Mouse (Mus musculus) hindbrain, postnatal 0 days (tissue): ENCODE results near the gene Dmap1. TPM values are rescaled to one million over a fixed set of nuclear protein-coding genes. Genes with fewer than 3 reads are reported as not detected.

Experiments
- ATAC-seq: fragments of 200-750 bp; cut with Nextera tagmentation; 2 replicates; pipeline ENCODE4 v1.8.0; 2017; ENCODE audit warnings: mild to moderate bottlenecking, moderate TSS enrichment, moderate library complexity
- DNase-seq: peaks from one replicate; pipeline ENCODE4 v3.0.0-alpha.2; 2015; ENCODE audit warnings: low spot score
- H3K27ac ChIP-seq: fragments of 300-500 bp; sonication (generic); 2 replicates; pipeline ENCODE4 v1.5.1; 2014; ENCODE audit warnings: mild to moderate bottlenecking
- H3K27me3 ChIP-seq: fragments of 300-500 bp; sonication (generic); 2 replicates; pipeline ENCODE4 v1.6.1; 2014; ENCODE audit warnings: low read length, mixed read lengths; ENCODE audit not compliant: insufficient read depth
- H3K36me3 ChIP-seq: fragments of 300-500 bp; sonication (generic); 2 replicates; pipeline ENCODE4 v1.6.1; 2014; ENCODE audit warnings: low read length, mixed read lengths; ENCODE audit not compliant: insufficient read depth
- H3K4me1 ChIP-seq: fragments of 300-500 bp; sonication (generic); 2 replicates; pipeline ENCODE4 v1.6.1; 2014; ENCODE audit warnings: antibody characterized with exemption, low read length, mixed read lengths; ENCODE audit not compliant: insufficient read depth
- H3K4me2 ChIP-seq: fragments of 300-500 bp; sonication (generic); 2 replicates; pipeline ENCODE4 v1.6.1; 2014; ENCODE audit warnings: low read depth, mild to moderate bottlenecking, low read length, moderate library complexity, mixed read lengths
- H3K4me3 ChIP-seq: fragments of 300-500 bp; sonication (generic); 2 replicates; pipeline ENCODE4 v1.5.1; 2014; ENCODE audit warnings: low read length
- H3K9ac ChIP-seq: fragments of 300-500 bp; sonication (generic); replicated peaks from 2 replicates; pipeline ENCODE4 v1.6.1; 2014; ENCODE audit warnings: mild to moderate bottlenecking, low read length, moderate library complexity, mixed read lengths
- H3K9me3 ChIP-seq: fragments of 300-500 bp; sonication (generic); 2 replicates; pipeline ENCODE4 v1.6.1; 2016; ENCODE audit warnings: low read length, mixed read lengths
- CTCF ChIP-seq: IDR thresholded peaks from 2 replicates; pipeline ENCODE4 v1.5.1; 2016; ENCODE audit warnings: antibody characterized with exemption, control low read depth, low read depth
- WGBS: fragments of 180-500 bp; shearing (Covaris S2); extraction: QIAGEN DNeasy Blood & Tissue Kit; methylation state at CpG from one replicate; pipeline ENCODE4 v1.1.7; 2014; 5-methylcytosine and 5-hydroxymethylcytosine counted together
- polyA plus RNA-seq: library from polyadenylated mRNA; unstranded; fragments of >200 nt; fragmentation: Nextera tagmentation; extraction: Ambion mirVana; gene quantifications from 2 replicates; pipeline ENCODE4 v1.2.1, GENCODE M21; 2015
- total RNA-seq: library from RNA; depleted of rRNA; stranded (reverse); fragments of >200 nt; gene quantifications from 2 replicates; pipeline ENCODE4 v1.2.3, GENCODE M21; 2014; rRNA removed

Gene Dmap1
- total and polyA plus RNA-seq, 2 experiments from 2014 or later = 67.5 to 76.5 TPM

- H3K4me3 ChIP-seq = no peak overlapping the region
- 63% methylated on average over 1 of the region's 1 CpGs for WGBS
- H3K9ac ChIP-seq = no peak overlapping the region
- no peak overlapping the region for H3K4me2 ChIP-seq
- DNase-seq = no peak
- no peaks in the 10 kb centered on the region for H3K9me3 ChIP-seq
- H3K27me3 ChIP-seq = no peaks in the 10 kb centered on the region
- no peak for ATAC-seq
- no peaks in the 10 kb centered on the region; the same call in 1 of the 2 replicates for H3K36me3 ChIP-seq
- no peak overlapping the region for H3K27ac ChIP-seq
- TF ChIP-seq CTCF = peak; percentile 30
- H3K4me1 ChIP-seq = no peaks in the 10 kb centered on the region
Measured at GRCm38 (mm10) chr4:117628464-117628863, 53.6 kb downstream of the Dmap1 start.

Other genes with a start within 250 kb of the Dmap1 start
- gene Rnf220, start 185.2 kb downstream of the Dmap1 start, total RNA-seq = 119 and 156 TPM in 2 replicates
- gene Rnf220, start 185.2 kb downstream of the Dmap1 start, polyA plus RNA-seq = 101 and 105 TPM in 2 replicates
- 263 and 267 TPM in 2 replicates for gene Eri3, start 131.9 kb downstream of the Dmap1 start, total RNA-seq
- 277 and 295 TPM in 2 replicates for gene Eri3, start 131.9 kb downstream of the Dmap1 start, polyA plus RNA-seq
- not detected in 2 replicates for gene Gm12845, start 42.1 kb upstream of the Dmap1 start, total RNA-seq
- not detected in 2 replicates for gene Gm12845, start 42.1 kb upstream of the Dmap1 start, polyA plus RNA-seq
- gene Klf17, start 83.4 kb upstream of the Dmap1 start, total RNA-seq = not detected in 2 replicates
- gene Klf17, start 83.4 kb upstream of the Dmap1 start, polyA plus RNA-seq = not detected in 2 replicates
- gene Slc6a9, start 152.2 kb upstream of the Dmap1 start, total RNA-seq = 107 and 132 TPM in 2 replicates
- gene Slc6a9, start 152.2 kb upstream of the Dmap1 start, polyA plus RNA-seq = 79.7 and 82.9 TPM in 2 replicates
- gene Ccdc24, start 190.3 kb upstream of the Dmap1 start, total RNA-seq = 2.0 and 3.4 TPM in 2 replicates
- 1.7 and 2.2 TPM in 2 replicates for gene Ccdc24, start 190.3 kb upstream of the Dmap1 start, polyA plus RNA-seq
- 286 and 304 TPM in 2 replicates for gene B4galt2, start 201.2 kb upstream of the Dmap1 start, total RNA-seq
- gene B4galt2, start 201.2 kb upstream of the Dmap1 start, polyA plus RNA-seq = 71.5 and 77.0 TPM in 2 replicates
- gene Atp6v0b, start 205.1 kb upstream of the Dmap1 start, total RNA-seq = 579 and 615 TPM in 2 replicates
- gene Atp6v0b, start 205.1 kb upstream of the Dmap1 start, polyA plus RNA-seq = 637 and 643 TPM in 2 replicates
- 21.2 and 24.8 TPM in 2 replicates for gene Dph2, start 209.8 kb upstream of the Dmap1 start, total RNA-seq
- gene Dph2, start 209.8 kb upstream of the Dmap1 start, polyA plus RNA-seq = 13.5 and 14.1 TPM in 2 replicates
- gene Ipo13, start 232.7 kb upstream of the Dmap1 start, total RNA-seq = 51.1 and 52.5 TPM in 2 replicates
- 48.7 and 50.0 TPM in 2 replicates for gene Ipo13, start 232.7 kb upstream of the Dmap1 start, polyA plus RNA-seq
- gene Artn, start 247.5 kb upstream of the Dmap1 start, total RNA-seq = 0.65 and 1.0 TPM in 2 replicates
- gene Artn, start 247.5 kb upstream of the Dmap1 start, polyA plus RNA-seq = 0.48 and 0.59 TPM in 2 replicates